Mouse (Mus musculus) spleen, adult 2 months (tissue): ENCODE measurements around the gene Grtp1. TPM values are rescaled to one million over a fixed set of nuclear protein-coding genes. Genes with fewer than 3 reads are reported as not detected.
A peak's percentile ranks its signal among the peaks of the same experiment; 100 is the strongest.

ENCODE experiments used
- DNase-seq, 2 experiments: peaks; one replicate each; pipeline versions ENCODE4 v3.0.0 to v3.0.0-alpha.2; 2012 to 2021; ENCODE audit warnings: low spot score in 2 of 2, low read depth in 1 of 2
- H3K27ac ChIP-seq: fragments of 200-500 bp; 2 replicates; pipeline ENCODE4 v1.5.1; 2012; ENCODE audit warnings: low read length, inconsistent platforms; ENCODE audit not compliant: insufficient read depth
- H3K27me3 ChIP-seq: fragments of 200-500 bp; 2 replicates; pipeline ENCODE4 v1.6.1; 2012; ENCODE audit warnings: mild to moderate bottlenecking, moderate library complexity, low read length, inconsistent platforms; ENCODE audit not compliant: control insufficient read depth, insufficient read depth
- H3K36me3 ChIP-seq: fragments of 200-500 bp; 2 replicates; pipeline ENCODE4 v1.6.1; 2012; ENCODE audit warnings: mild to moderate bottlenecking, low read length, inconsistent platforms; ENCODE audit not compliant: control insufficient read depth, insufficient read depth
- H3K4me1 ChIP-seq: fragments of 200-500 bp; 2 replicates; pipeline ENCODE4 v1.6.1; 2011; ENCODE audit warnings: inconsistent platforms; ENCODE audit not compliant: control insufficient read depth, insufficient read depth, insufficient read length
- H3K4me3 ChIP-seq: fragments of 200-500 bp; 2 replicates; pipeline ENCODE4 v1.5.1; 2011; ENCODE audit warnings: mild to moderate bottlenecking, inconsistent platforms; ENCODE audit not compliant: insufficient read depth, insufficient read length; ENCODE audit errors: extremely low read depth
- CTCF ChIP-seq: fragments of 200-500 bp; IDR thresholded peaks from 2 replicates; pipeline ENCODE4 v1.5.1; 2011; ENCODE audit warnings: mild to moderate bottlenecking, inconsistent platforms; ENCODE audit not compliant: insufficient read depth, insufficient read length, insufficient replicate concordance; ENCODE audit errors: extremely low read depth
- POLR2A ChIP-seq: fragments of 200-500 bp; IDR thresholded peaks from 2 replicates; pipeline ENCODE4 v1.6.1; 2011; ENCODE audit warnings: low read depth, low read length, inconsistent platforms
- WGBS: fragments of 180-500 bp; shearing (Covaris S2); methylation state at CpG from one replicate; pipeline ENCODE4 v1.1.7; 2018; 5-methylcytosine and 5-hydroxymethylcytosine counted together
- polyA plus RNA-seq: library from polyadenylated mRNA; depleted of rRNA; stranded (reverse); fragments of >200 nt; gene quantifications from 2 replicates; pipeline ENCODE4 v1.2.3, GENCODE M21; 2012

Gene Grtp1
- polyA plus RNA-seq, 1 experiment = 1.6 TPM

DNA sequence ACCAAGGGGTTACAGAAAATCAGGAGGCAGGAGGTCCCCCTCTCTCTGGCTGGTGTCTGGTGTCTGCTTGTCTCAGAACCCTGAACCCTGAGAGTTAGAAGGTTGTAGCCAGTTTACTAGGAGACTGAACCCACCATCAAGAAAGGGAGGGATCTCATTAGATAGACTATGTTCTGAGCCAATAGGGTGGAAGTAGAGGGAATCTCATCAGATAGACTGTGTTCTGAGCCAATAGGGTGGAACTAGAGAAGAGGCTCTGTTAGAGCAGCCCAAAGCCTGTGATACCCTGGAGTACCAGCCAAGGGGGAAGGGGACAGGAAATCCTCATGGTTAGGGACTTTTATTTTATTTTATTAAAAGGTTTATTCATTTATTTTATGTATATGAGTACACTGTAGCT lies 17.6 kb upstream of the Grtp1 start:
- Histone ChIP-seq H3K4me1 (peaks cover 14% of the 10 kb centered on the region; the same call in 1 of the 2 replicates), H3K4me3 (no peak overlapping the region), H3K36me3 (no peaks in the 10 kb centered on the region), H3K27ac (no peak overlapping the region), H3K27me3 (no peaks in the 10 kb centered on the region)
- no peak for TF ChIP-seq POLR2A
- TF ChIP-seq CTCF = no peak
- no peak for DNase-seq

DNA sequence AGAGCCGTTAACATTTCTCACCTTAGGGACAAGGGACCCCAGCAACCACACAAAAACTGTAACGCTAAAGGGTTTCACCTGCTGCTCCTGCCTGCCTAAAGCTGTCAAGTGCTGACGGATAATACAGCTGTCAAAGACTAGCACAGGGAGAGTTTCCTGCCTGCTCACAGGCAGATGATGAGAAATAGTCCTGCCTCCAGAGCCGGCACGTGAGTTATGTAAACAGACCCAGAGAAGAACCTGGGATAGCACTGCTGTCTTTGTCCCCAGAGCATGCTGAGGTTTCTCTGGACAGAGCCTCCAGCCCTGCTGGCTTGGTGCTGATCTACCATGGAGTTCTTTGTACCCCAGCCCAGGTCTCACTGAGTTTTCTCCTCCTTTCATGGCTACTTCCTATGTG lies 16.7 kb upstream of the Grtp1 start:
- no peak overlapping the region for H3K4me3 ChIP-seq
- DNase-seq = no peak
- no peaks in the 10 kb centered on the region for H3K27me3 ChIP-seq
- 82% methylated on average over 5 of the region's 5 CpGs for WGBS
- H3K4me1 ChIP-seq = peaks cover 14% of the 10 kb centered on the region; the same call in 1 of the 2 replicates
- no peak overlapping the region for H3K27ac ChIP-seq
- no peaks in the 10 kb centered on the region for H3K36me3 ChIP-seq
- TF ChIP-seq POLR2A (no peak), CTCF (no peak)

GRCm38 (mm10) chr8:13216386-13216785 lies 16.0 kb upstream of the Grtp1 start:
- no peak for DNase-seq
- no peak overlapping the region for H3K27ac ChIP-seq
- no peak for TF ChIP-seq POLR2A
- no peak for TF ChIP-seq CTCF
- no peak overlapping the region for H3K4me3 ChIP-seq
- H3K27me3 ChIP-seq = no peaks in the 10 kb centered on the region
- H3K4me1 ChIP-seq = peaks cover 14% of the 10 kb centered on the region; the same call in 1 of the 2 replicates
- 84% methylated on average over 8 of the region's 8 CpGs for WGBS
- no peaks in the 10 kb centered on the region for H3K36me3 ChIP-seq

DNA sequence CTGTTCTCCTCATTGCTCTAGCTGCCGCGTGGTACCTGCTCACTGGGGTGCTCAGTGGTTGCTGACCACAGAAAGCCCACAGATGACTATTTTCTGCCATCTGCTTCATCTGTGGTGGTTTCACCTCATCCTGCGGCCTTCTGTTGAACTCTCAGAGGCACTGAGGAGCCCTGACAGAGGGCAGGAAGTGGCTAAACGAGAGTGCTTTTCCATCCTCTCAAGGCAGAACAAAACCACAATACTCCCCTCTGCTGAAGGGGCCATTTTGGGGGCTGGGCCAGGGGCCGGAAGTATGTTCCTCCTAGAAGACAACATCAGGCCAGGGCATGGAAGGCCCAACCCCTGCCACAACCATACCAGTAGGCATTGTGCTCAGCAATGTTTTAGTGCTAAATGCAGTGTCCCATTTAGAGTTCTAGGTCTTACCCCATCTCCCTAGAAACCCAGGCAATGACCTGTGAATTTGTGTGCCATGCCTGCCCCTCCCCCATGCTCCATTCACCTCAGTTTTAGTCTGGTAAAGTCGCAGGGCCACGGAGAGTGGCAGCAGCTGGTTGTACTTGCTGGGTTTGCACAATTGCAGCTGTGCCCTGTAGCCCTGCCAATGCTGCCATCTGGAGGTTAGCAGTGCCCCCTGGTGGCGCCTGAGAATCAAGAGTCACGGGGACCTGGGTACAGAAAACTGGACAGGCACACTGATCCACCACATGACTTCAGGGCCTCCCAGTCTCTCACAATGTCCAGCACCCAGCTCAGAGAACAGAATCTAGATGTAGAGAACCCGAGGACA lies 13.3 kb upstream of the Grtp1 start:
- 4% methylated on average over 10 of the region's 10 CpGs for WGBS
- DNase-seq = peak; percentile 68 to 77
- Histone ChIP-seq H3K27ac (0 out of 2 replicates have a peak overlapping the region, but pooled peaks have one; percentile 25), H3K4me1 (peaks cover 14% of the 10 kb centered on the region; the same call in 1 of the 2 replicates), H3K36me3 (no peaks in the 10 kb centered on the region), H3K27me3 (no peaks in the 10 kb centered on the region), H3K4me3 (no peak overlapping the region)
- peak; percentile 69; the same call in 1 of the 2 replicates for TF ChIP-seq CTCF
- TF ChIP-seq POLR2A = no peak

DNA sequence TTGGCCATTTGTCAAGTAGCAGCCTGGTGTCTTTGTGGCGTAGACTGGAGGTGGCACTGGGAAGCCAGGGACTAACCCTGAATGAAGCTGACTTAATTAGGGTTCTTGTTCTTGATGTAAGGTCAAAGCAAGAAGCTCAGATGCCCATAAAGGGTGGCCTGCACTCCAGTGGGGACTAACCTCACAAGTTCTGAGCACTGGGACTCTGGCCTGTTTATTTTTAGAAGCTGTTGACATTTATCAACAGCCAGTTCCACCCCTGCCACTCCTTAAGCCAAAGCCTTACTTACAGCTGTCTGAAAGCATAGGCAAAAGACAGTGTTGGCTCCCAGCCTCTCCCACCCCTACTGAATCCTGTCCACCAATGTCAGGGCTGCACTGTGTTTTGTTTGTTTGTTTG lies 9.3 kb upstream of the Grtp1 start:
- H3K4me1 ChIP-seq = peaks cover 14% of the 10 kb centered on the region; the same call in 1 of the 2 replicates
- H3K27ac ChIP-seq = no peak overlapping the region

GRCm38 (mm10) chr8:13208627-13209355 lies 8.4 kb upstream of the Grtp1 start:
- TF ChIP-seq POLR2A = no peak
- no peak for TF ChIP-seq CTCF
- no peaks in the 10 kb centered on the region for H3K36me3 ChIP-seq
- H3K27me3 ChIP-seq = no peaks in the 10 kb centered on the region
- H3K4me1 ChIP-seq = peaks cover 8% of the 10 kb centered on the region; the same call in 1 of the 2 replicates
- 25% methylated on average over 6 of the region's 6 CpGs for WGBS
- H3K27ac ChIP-seq = no peak overlapping the region
- no peak overlapping the region for H3K4me3 ChIP-seq
- no peak for DNase-seq

More for the DNA sequence above, 9.3 kb upstream of the Grtp1 start:
- H3K27me3 ChIP-seq = no peaks in the 10 kb centered on the region
- DNase-seq = no peak
- TF ChIP-seq POLR2A = no peak
- no peak for TF ChIP-seq CTCF
- H3K36me3 ChIP-seq = no peaks in the 10 kb centered on the region
- WGBS = 85% methylated on average over 1 of the region's 1 CpGs
- H3K4me3 ChIP-seq = no peak overlapping the region
